Mouse (Mus musculus): ENCODE results near the gene Prap1. TPM values are rescaled to one million over a fixed set of nuclear protein-coding genes. Genes with fewer than 3 reads are reported as not detected.
"Not testable (repeated sequence)": the region's sequence is repeated elsewhere in the genome, so short reads cannot be mapped to it uniquely, and the experiment has no call there.

Prap1 gene
- total RNA-seq, 2 experiments from 2014 or later: not detected

GRCm38 (mm10) chr7:140125278-140126021 is 32.3 kb downstream of the Prap1 start:
- TF ChIP-seq CTCF (conservative IDR thresholded peaks at IDR 0.05): no peak
- peak overlapping the region; percentile 61 for H3K4me3 ChIP-seq
- H3K27ac ChIP-seq: peak overlapping the region; percentile 87
- peak; percentile 87 to 91 for DNase-seq (ENCODE audit: low spot score in 2 of 2)

- peak overlapping the region; percentile 61 for H3K4me3 ChIP-seq
- peak overlapping the region; percentile 87 for H3K27ac ChIP-seq
- TF ChIP-seq CTCF (conservative IDR thresholded peaks at IDR 0.05): no peak
- DNase-seq (ENCODE audit: low spot score in 2 of 2): no peak
Observed at GRCm38 (mm10) chr7:140126022-140126350, 32.8 kb downstream of the Prap1 start.

GRCm38 (mm10) chr7:140126934-140127333 is 33.7 kb downstream of the Prap1 start:
- H3K27ac ChIP-seq: no peak overlapping the region
- TF ChIP-seq CTCF (conservative IDR thresholded peaks at IDR 0.05): no peak
- no peak overlapping the region for H3K4me3 ChIP-seq
- DNase-seq (ENCODE audit: low spot score in 2 of 2): no peak

GRCm38 (mm10) chr7:140127911-140128310 is 34.7 kb downstream of the Prap1 start:
- TF ChIP-seq CTCF (conservative IDR thresholded peaks at IDR 0.05): no peak
- Histone ChIP-seq H3K4me3 (no peak overlapping the region), H3K27ac (no peak overlapping the region)
- DNase-seq (ENCODE audit: low spot score in 2 of 2): no peak

GRCm38 (mm10) chr7:140132184-140132583 is 39.0 kb downstream of the Prap1 start:
- not testable (repeated sequence) for H3K4me3 ChIP-seq; DNase-seq (ENCODE audit: low spot score in 2 of 2); H3K27ac ChIP-seq

GRCm38 (mm10) chr7:140134033-140134432 is 40.8 kb downstream of the Prap1 start:
- H3K4me3 ChIP-seq; DNase-seq (ENCODE audit: low spot score in 2 of 2); H3K27ac ChIP-seq: not testable (repeated sequence)

GRCm38 (mm10) chr7:140135106-140135770 is 42.0 kb downstream of the Prap1 start:
- no peak for TF ChIP-seq CTCF (conservative IDR thresholded peaks at IDR 0.05)
- Histone ChIP-seq H3K4me3 (no peak overlapping the region), H3K27ac (no peak overlapping the region)
- no peak for DNase-seq (ENCODE audit: low spot score in 2 of 2)

- TF ChIP-seq CTCF (conservative IDR thresholded peaks at IDR 0.05): no peak; the same call in 1 of the 2 replicates
- peak; percentile 93 to 96 for DNase-seq (ENCODE audit: low spot score in 2 of 2)
- H3K27ac ChIP-seq: peak within 1 kb of the TSS; percentile 94
- H3K4me3 ChIP-seq: peak within 1 kb of the TSS; percentile 91
Observed at GRCm38 (mm10) chr7:140137135-140138020, 44.2 kb downstream of the Prap1 start, which contains the start of gene Mtg1. TSS of gene Mtg1 (plus strand) at chr7:140137564.

- DNase-seq (ENCODE audit: low spot score in 2 of 2): no peak
- Histone ChIP-seq H3K27ac (peak overlapping the region; percentile 94), H3K4me3 (peak overlapping the region; percentile 91)
- no peak for TF ChIP-seq CTCF (conservative IDR thresholded peaks at IDR 0.05)
Observed at GRCm38 (mm10) chr7:140138021-140138310, 44.8 kb downstream of the Prap1 start.

- peak; percentile 90 for TF ChIP-seq CTCF (conservative IDR thresholded peaks at IDR 0.05)
- H3K27ac ChIP-seq: no peak overlapping the region
- no peak overlapping the region; the same call in 1 of the 2 replicates for H3K4me3 ChIP-seq
- DNase-seq (ENCODE audit: low spot score in 2 of 2): peak in 1 of 2 experiments; percentile 70
Observed at GRCm38 (mm10) chr7:140141350-140141749, 48.2 kb downstream of the Prap1 start.

GRCm38 (mm10) chr7:140144550-140144949 is 51.4 kb downstream of the Prap1 start:
- DNase-seq (ENCODE audit: low spot score in 2 of 2): no peak
- no peak overlapping the region for H3K4me3 ChIP-seq
- peak; percentile 67 for TF ChIP-seq CTCF (conservative IDR thresholded peaks at IDR 0.05)
- no peak overlapping the region for H3K27ac ChIP-seq

Other genes with a start within 250 kb of the Prap1 start
- 10 to 100 TPM; 80.3 to 87.0 TPM for gene Kndc1, start 198.7 kb upstream of the Prap1 start, total RNA-seq (2021)
- not detected for gene Utf1, start 149.6 kb upstream of the Prap1 start, total RNA-seq (2021)
- 1 to 10 TPM; 1.3 to 1.5 TPM for gene 6430531B16Rik, start 114.6 kb upstream of the Prap1 start, total RNA-seq (2021)
- gene Adam8, start 100.8 kb upstream of the Prap1 start, total RNA-seq (2021): 1 to 10 TPM; 3.4 to 6.0 TPM
- 10 to 100 TPM; 24.8 to 28.7 TPM for gene Zfp511, start 57.0 kb upstream of the Prap1 start, total RNA-seq (2021)
- 10 to 100 TPM; 39.9 to 40.6 TPM for gene Tubgcp2, start 56.7 kb upstream of the Prap1 start, total RNA-seq (2021)
- gene Msx3, start 44.3 kb upstream of the Prap1 start, total RNA-seq (2021): under 1 TPM in 1 of 2 experiments, not detected in 1; 0.15 TPM
- gene Caly, start 10.8 kb upstream of the Prap1 start, total RNA-seq (2021): 100 to 1,000 TPM; 255 to 267 TPM
- gene Fuom, start 9.0 kb downstream of the Prap1 start, total RNA-seq (2021): 10 to 100 TPM; 46.6 to 48.5 TPM
- gene Paox, start 22.4 kb downstream of the Prap1 start, total RNA-seq (2021): 1 to 10 TPM; 4.6 to 6.5 TPM
- 10 to 100 TPM; 60.0 to 63.2 TPM for gene Echs1, start 23.1 kb downstream of the Prap1 start, total RNA-seq (2021)
- 10 to 100 TPM; 27.8 to 27.9 TPM for gene Mtg1, start 44.2 kb downstream of the Prap1 start, total RNA-seq (2021)
- 100 to 1,000 TPM; 177 to 178 TPM for gene Sprn, start 61.5 kb downstream of the Prap1 start, total RNA-seq (2021)
- gene Olfr522, start 71.4 kb downstream of the Prap1 start, total RNA-seq (2021): not detected
- gene Olfr523, start 79.8 kb downstream of the Prap1 start, total RNA-seq (2021): under 1 TPM; 0.10 to 0.20 TPM
- not detected for gene Olfr524, start 112.6 kb downstream of the Prap1 start, total RNA-seq (2021)
- under 1 TPM; 0.44 to 0.56 TPM for gene Cd163l1, start 124.9 kb downstream of the Prap1 start, total RNA-seq (2021)
- gene 5830411N06Rik, start 153.9 kb downstream of the Prap1 start, total RNA-seq (2021): under 1 TPM in 1 of 2 experiments, not detected in 1; 0.12 TPM
- gene Olfr525, start 227.5 kb downstream of the Prap1 start, total RNA-seq (2021): not detected
- not detected for gene Olfr527, start 240.6 kb downstream of the Prap1 start, total RNA-seq (2021)